Mouse (Mus musculus) spleen, adult 12 weeks (tissue): ENCODE measurements around the gene Rfxap.

Source experiments
- DNase-seq: peaks from one replicate; pipeline ENCODE4 v3.0.0; 2022; ENCODE audit warnings: low spot score

The Rfxap gene

GRCm38 (mm10) chr3:54807666-54808217, at the start of gene Rfxap:
Rfxap (minus strand) TSS chr3:54807791.
- DNase-seq: peak; percentile 98

- DNase-seq: no peak
Measured at GRCm38 (mm10) chr3:54835421-54835820, 27.8 kb upstream of the Rfxap start.

GRCm38 (mm10) chr3:54832491-54832890, 24.9 kb upstream of the Rfxap start:
- no peak for DNase-seq

GRCm38 (mm10) chr3:54822526-54822925, 14.9 kb upstream of the Rfxap start:
- no peak for DNase-seq

- no peak for DNase-seq
Measured at GRCm38 (mm10) chr3:54815292-54815691, 7.7 kb upstream of the Rfxap start.

GRCm38 (mm10) chr3:54814622-54815021, 7.0 kb upstream of the Rfxap start:
- no peak for DNase-seq

GRCm38 (mm10) chr3:54813418-54813988, 5.9 kb upstream of the Rfxap start:
- DNase-seq: no peak

- no peak for DNase-seq
Measured at GRCm38 (mm10) chr3:54811616-54812015, 4.0 kb upstream of the Rfxap start.

GRCm38 (mm10) chr3:54809111-54809510, 1.5 kb upstream of the Rfxap start:
- DNase-seq: no peak

GRCm38 (mm10) chr3:54807061-54807661, 430 bp downstream of the Rfxap start:
- peak; percentile 29 for DNase-seq

- no peak for DNase-seq
Measured at GRCm38 (mm10) chr3:54803713-54804112, 3.9 kb downstream of the Rfxap start.

- DNase-seq: no peak
Measured at GRCm38 (mm10) chr3:54797211-54797610, 10.4 kb downstream of the Rfxap start.

- no peak for DNase-seq
Measured at GRCm38 (mm10) chr3:54795806-54796205, 11.8 kb downstream of the Rfxap start.

- DNase-seq: no peak
Measured at GRCm38 (mm10) chr3:54795379-54795778, 12.2 kb downstream of the Rfxap start.

- DNase-seq: no peak
Measured at GRCm38 (mm10) chr3:54793762-54794161, 13.8 kb downstream of the Rfxap start.

- no peak for DNase-seq
Measured at GRCm38 (mm10) chr3:54791822-54792677, 15.5 kb downstream of the Rfxap start.

- no peak for DNase-seq
Measured at GRCm38 (mm10) chr3:54790601-54791000, 17.0 kb downstream of the Rfxap start.

GRCm38 (mm10) chr3:54775989-54776631, 31.5 kb downstream of the Rfxap start:
- no peak for DNase-seq

- DNase-seq: no peak
Measured at GRCm38 (mm10) chr3:54773613-54774012, 34.0 kb downstream of the Rfxap start.

GRCm38 (mm10) chr3:54769349-54770275, 38.0 kb downstream of the Rfxap start:
- DNase-seq: no peak

GRCm38 (mm10) chr3:54768592-54768991, 39.0 kb downstream of the Rfxap start:
- no peak for DNase-seq
